Mouse (Mus musculus) bone marrow macrophage, adult 2 months (primary cell): ENCODE measurements around the gene Agap1.

Experiments
- CTCF ChIP-seq: IDR thresholded peaks from 2 replicates; pipeline ENCODE4 v1.5.1; 2012; ENCODE audit warnings: low read depth, mild to moderate bottlenecking, low read length, moderate library complexity
- POLR2A ChIP-seq: IDR thresholded peaks from 2 replicates; pipeline ENCODE4 v1.6.1; 2012; ENCODE audit warnings: mild to moderate bottlenecking, low read depth, low read length, borderline replicate concordance

DNA sequence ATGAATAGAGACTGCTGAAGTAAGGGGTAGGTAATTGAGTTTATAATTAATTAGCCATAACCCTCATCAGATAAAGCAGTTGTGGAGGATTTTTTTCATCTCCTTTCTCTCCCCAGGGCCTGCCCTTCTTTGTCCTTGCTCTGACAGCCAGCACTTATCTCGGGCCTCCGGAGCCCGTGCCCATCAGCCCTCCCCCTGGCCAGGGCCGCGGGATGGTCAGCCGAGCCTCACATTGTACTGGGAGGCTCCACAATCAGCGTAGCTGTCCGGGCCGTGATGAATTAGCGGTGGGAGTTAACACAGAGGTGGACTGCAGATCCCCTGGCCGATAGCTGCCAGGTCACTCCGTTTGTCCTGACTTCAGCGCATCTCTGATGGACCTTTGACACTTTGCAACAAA is 248.7 kb downstream of the Agap1 start:
- TF ChIP-seq CTCF (no peak), POLR2A (no peak)
